Mouse (Mus musculus): ENCODE results near the gene Eif2b3.

DNA sequence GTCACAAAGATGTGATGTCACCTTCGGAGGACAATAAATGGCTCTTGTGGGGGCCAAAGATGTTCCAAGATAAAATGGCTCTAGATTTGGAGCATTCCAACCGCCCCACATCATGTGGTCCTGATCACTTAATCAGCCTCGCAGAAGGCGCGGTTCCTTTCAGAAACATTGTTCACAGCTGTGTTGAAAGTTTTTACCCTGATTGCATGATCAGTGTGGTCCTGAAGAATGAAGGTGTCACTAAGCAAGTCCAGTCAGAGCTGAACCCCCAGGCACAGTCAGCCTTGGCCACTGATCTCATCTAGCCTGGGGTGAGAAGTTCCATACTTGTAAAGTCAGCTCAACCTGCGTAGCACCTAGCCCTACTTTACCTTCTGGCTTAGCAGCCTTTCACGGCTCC, 98.7 kb downstream of the Eif2b3 start:
- no peak for TF ChIP-seq CTCF (IDR thresholded peaks at IDR 0.05; ENCODE audit: low read depth)
- TF ChIP-seq EP300 (optimal IDR thresholded peaks at IDR 0.05): no peak
